Mouse (Mus musculus): ENCODE results near the gene Hoxb3.

Hoxb3 gene

DNA sequence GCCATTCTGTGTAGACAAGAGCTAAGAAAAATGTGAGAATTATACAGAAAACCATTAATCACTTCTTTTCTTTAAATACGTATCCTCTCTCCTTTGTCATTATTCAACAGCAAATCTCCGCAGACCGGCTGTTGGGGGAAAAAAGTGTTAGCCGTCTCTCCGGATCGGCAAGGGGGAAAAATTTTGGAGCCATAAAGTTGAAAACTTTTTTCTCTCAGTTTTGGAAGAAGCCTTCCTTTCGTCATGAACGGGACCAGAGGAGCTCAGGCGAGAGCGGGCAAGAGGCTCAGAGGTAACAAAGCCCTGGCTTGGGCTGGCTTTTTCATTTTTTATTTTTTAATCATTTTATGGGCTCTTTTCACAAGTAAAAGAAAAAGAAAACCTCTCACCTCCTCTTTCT is at the start of gene Hoxb3:
Gene Hoxb3, plus strand, starts transcription at position 173 of the 400 bp plus-strand sequence.
- no peak for DNase-seq

DNA sequence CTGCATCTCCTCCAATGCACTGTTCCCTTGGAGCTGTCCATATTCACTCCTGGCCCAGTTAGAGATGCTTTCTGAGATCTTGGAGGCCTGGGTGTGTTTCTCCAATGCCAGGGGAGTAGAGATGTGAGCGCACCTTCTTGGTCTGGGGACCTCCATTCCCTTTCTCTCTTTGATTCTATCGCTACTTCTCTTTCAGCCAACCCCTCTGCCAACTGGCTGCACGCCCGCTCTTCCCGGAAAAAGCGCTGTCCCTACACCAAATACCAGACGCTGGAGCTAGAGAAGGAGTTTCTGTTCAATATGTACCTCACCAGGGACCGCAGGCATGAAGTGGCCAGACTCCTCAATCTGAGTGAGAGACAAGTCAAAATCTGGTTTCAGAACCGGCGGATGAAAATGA is 48.7 kb upstream of the Hoxb3 start:
- DNase-seq = no peak

DNA sequence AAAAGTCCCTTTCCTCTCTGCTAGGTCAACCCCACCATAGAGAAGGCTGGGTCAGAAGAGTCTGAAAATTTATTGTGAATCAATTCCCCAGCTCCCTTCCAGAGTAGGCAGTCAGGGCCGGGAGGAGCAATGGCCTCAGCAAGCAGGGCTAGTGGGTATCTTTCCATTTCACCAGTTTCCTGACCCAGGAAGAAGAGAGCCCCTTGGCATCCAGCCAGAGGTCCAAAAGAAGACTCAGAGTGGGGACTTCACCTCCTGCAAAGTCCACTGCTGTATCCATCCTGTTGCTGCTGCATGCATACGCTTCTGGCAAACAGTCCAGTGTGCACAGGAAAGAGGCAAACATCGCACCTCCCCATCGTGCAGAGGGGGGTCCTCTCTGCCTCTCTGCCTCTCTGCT is 47.2 kb upstream of the Hoxb3 start:
- no peak for DNase-seq

DNA sequence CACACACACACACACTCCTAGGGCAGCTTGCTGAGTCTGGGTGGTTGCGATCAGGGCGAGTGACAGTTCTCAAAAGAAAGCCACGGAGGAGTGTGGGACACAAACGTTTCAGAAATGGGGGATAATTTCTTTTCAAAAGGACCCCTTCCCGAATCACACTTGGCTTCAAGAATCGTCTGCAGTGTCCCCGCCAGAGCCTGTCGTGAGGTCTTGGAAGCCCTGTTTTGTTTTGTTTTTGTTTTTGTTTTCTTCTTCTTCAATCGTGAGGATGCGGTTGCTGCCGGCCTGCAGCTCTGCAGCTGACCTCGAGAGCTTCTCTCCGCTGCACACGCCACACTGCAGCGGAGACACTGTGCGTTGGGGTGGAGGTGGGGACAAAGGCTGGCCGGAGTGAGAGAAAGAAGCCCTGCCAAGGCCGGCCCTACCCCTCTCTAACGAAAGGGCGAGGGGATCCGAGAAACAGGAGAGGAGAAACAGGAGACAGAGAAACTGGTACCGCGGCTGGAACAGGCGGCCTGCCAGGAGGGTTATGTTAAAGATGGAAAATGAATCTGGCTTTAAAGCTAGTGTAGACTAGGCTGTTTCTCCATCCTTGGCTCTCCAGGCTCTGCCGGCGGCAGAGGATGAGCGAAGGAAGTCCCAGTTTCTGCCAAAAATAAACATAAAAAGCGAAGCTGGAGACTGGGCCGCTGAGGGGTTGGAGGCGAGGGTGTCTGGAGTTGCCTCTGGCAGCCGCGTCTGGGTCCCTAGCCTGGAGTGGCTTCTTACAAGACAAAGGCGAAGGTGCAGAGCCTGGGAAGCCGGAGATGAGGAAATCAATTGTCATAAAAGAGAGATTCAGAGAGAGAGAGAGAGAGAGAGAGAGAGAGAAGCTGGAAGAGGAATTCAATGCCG is 45.7 kb upstream of the Hoxb3 start:
- no peak for DNase-seq

DNA sequence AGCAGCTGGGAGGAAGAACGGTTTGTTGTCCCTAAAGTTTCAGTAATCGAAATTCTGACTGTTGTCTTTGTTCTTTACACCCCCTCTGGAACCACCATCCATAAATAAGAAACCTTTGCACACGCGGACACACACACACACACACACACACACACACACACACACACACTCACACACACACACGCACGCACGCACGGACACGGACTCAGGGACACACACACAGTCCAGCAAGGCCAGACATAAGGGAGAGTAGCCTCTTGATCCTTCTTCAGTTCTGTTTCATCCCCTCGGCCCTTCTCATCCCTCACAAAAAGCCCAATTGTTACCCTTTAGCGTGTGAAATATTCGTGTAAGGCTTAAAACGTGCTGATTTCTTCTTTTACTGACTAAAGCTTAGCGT is 44.8 kb upstream of the Hoxb3 start:
- no peak for DNase-seq

DNA sequence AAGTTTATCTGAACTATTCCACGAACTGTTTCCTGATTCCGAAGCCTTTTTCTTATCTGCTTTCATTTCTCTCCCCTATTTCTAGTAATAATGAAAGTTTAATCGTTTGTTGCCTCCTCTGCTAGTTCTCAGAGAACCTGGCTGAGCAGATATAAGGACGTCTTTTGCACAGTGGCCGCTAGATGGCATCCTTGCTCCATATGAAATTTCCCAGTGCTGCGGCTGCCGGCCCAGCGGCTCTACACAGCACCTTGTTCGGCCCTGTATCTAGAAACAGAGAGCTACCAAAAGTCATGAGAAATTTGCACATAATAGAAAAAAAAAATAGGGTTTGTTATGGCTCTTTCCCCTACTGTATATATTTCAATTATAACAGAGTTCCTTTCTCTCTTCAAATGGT is 44.4 kb upstream of the Hoxb3 start:
- peak; percentile 82 to 88 for DNase-seq

DNA sequence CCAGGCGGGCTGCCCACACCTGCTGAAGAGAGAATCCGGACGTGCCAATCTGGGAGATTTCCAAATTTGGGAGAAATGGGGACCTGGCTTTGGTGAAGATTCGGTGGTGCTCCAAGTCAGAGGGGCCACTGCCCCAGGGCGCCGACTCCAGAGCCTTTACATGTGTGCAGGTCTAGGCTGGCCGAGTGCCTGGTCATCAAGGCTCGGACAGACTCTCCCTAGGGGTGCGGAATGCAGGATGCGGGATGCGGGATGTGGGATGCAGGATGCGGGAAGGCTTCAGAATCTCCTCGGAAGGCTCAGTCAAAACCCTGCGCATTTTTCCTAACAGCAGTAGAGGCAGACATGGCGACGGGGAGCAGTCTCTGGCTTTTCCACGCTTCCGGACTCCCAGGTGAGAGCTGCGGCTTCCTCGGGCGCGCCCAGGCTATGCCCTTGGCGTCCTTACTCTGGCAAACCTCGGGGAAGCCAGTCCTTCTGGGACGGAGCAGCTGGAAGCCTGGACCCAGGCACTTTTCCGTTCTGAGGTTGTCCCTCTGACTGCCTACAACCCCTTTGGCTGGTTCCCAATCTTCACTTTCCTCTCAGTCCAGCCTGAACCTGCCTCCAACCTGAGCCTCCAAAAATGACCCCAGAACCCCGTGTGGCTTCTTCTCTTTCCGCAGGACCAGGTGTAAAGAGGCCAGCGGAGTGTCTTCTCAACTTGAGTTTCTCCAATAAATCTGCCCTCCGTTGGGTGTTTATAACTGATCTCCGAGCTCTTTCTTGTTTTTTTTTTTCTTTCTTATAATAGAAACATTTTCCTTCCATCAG is 43.5 kb upstream of the Hoxb3 start:
- no peak for DNase-seq

DNA sequence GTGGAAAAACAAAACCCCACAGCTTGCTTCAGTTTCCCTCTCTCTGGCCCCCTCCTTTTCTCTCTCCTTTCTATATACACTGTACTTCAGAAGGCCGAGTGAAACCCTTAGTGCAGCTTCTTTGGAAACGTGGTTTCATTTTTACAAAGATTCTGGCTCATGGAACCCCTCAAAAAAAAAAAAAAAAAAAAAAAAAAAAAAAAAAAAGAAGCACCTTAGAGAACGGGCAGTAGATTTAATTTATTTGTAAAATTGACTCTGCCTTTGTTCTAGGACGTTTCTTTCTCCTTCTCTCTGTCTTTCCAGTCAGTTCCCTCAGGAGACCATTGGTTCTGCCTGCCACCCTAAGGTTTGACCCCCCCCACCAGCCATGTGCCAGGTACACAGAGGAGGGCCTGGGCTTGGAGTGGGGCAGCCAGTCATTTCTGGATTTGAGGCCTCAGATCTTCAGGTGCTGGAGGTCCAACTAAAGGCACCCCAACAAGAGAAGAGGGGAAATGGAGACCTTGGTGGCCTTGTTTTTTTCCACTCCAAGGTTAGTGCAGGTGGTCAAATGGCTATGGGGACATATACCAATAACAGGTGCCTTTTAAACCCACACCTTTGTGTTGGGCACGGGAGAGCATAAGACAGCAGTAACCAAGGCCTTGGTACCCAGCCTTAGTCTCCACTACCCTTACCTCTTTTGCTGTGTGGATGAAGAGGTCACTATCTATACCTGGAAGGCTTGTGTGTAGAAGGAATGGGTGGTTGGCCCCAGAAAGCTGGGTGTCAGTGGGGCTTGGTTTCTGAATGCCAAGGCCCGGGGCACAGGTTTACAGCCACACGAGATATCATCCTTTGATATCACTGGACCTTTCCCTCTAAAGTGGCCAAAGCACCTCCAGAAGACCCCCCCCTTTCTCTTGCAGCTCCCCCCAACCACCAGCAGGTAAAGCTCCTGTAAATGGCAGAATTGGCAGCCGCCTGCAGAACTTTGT is 42.4 kb upstream of the Hoxb3 start:
- DNase-seq = no peak

DNA sequence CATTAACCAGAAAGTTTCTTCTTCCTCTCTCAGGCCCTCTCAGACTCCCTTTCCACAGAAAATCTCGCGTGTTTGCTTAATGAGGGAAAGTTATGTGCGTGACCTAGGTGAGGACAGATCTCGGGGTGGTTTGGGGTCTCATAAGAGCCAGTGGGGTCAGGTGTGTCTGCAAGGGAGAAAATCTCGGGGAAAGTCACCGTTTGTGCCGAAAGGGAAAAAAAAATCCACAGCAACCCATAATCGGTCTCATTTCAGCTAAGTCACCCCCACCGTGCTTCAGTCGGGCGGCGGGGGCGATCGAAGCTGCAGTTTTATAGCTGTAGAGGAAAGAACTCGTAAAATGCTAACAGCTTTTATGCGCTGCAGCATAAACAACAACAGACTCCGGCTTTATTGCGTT is 41.7 kb upstream of the Hoxb3 start:
- DNase-seq = no peak

DNA sequence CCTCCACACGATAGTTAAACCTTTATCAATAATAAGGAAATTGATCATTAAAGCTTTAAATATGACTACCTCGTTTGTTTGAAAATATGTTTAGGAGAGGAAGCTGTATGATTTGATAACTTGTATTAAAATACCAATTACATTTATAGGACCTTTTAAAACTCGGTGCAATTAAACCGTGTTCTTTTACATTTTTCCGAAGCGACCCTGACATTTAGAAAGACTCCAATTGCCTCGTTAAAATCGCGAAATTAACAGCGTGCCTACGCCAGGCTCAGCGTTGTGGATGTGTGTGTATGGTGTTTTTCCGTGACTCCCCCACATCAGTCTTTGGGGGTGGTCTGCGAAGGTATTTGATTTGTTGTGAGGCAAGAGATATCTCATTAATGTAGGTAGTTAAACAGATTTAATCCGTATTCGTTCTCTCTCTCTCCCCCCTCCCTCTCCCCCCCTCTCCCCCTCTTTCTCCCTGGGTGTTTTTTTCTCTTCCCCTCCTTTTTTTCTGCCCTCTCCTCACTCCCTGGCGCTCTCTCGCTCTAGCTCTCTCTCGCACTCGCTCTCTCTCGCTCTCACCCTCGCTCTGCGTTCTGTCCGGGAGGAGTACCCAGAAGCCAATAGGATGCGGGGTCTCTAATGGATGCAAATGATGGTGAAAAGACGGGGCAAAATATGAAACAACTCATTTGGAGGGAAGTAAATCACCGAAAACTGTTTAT is 41.1 kb upstream of the Hoxb3 start, which contains the start of gene Hoxb8:
Gene Hoxb8, plus strand, starts transcription at position 51 of the 716 bp plus-strand sequence.
- no peak for DNase-seq

DNA sequence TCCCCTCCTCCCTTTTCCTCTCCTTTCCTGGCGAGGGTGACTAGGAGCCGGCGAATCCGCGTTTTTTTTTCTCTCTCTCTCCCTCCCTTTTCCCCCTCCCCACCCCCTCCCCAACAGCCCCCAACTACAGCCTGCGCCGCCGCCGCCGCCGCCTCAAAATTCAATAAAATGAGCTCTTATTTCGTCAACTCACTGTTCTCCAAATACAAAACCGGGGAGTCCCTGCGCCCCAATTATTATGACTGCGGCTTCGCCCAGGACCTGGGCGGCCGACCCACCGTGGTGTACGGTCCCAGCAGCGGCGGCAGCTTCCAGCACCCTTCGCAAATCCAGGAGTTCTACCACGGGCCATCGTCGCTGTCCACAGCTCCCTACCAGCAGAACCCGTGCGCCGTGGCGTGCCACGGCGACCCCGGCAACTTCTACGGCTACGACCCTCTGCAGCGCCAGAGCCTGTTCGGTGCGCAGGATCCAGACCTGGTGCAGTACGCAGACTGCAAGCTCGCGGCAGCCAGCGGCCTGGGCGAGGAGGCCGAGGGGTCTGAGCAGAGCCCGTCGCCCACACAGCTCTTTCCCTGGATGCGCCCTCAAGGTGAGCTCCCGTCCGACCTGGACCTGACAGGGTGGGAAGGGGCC is 40.2 kb upstream of the Hoxb3 start:
- DNase-seq = no peak

DNA sequence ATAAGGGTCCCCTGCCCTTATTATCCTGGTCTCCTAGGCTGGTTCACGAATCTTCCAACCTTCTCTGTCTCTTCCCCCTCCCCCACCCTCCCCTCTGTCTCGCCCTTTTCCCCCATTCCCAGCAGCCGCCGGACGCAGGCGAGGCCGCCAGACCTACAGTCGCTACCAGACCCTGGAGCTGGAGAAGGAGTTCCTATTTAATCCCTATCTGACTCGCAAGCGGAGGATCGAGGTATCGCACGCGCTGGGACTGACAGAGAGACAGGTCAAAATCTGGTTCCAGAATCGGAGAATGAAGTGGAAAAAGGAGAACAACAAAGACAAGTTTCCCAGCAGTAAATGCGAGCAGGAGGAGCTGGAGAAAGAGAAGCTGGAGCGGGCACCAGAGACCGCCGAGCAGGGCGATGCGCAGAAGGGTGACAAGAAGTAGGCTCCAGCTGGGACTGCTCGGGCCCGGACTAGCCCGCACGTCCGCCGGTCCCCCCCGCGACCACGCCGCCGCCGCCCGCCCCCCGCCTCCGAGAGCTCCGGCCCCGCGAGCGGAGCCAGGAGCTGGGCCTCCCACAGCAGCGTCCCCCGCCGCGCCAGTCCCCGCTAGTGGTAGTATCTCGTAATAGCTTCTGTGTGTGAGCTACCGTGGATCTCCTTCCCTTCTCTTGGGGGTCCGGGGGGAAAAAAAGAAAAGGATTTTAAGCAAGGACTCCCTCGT is 38.9 kb upstream of the Hoxb3 start:
- DNase-seq = no peak

DNA sequence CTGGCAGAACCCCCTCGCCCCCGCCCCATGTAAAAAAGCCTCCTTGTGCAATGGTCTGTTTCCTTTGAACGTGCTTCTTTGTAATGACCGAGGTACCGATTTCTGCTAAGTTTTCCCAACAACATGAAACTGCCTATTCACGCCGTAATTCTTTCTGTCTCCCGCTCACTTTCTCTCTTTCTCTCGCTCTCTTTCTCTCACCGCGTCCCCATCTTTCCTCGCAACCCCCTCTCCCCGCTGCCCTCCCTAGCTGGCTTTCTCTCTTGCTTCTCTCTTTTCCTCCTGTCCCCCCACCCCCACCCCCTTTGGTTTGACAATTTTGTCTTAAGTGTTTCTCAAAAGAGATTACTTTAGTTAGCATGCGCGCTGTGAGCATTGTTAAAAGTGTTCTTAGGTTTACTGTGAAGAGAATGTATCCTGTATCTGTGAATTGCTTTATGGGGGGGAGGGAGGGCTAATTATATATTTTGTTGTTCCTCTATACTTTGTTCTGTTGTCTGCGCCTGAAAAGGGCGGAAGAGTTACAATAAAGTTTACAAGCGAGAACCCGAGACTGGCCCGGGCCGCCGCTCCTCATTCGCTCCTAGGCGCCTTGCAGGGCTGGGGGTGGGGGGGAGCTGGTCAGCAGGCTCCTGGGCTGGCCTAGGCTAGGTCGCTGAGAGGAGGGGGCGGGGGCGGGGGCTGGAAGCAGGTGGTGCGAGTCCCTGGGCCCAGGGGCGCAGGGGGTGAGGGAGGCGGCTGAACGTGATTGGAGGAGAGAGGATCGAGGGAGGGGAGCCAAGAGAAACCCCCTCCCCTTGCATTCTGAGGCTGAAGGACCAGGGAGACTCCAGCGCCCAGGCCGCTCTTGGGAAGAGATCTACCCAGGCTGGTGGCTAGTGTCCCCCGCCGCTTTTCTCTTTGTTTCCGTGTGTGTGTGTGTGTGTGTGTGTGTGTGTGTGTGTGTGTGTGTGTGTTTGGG is 38.1 kb upstream of the Hoxb3 start:
- no peak for DNase-seq

DNA sequence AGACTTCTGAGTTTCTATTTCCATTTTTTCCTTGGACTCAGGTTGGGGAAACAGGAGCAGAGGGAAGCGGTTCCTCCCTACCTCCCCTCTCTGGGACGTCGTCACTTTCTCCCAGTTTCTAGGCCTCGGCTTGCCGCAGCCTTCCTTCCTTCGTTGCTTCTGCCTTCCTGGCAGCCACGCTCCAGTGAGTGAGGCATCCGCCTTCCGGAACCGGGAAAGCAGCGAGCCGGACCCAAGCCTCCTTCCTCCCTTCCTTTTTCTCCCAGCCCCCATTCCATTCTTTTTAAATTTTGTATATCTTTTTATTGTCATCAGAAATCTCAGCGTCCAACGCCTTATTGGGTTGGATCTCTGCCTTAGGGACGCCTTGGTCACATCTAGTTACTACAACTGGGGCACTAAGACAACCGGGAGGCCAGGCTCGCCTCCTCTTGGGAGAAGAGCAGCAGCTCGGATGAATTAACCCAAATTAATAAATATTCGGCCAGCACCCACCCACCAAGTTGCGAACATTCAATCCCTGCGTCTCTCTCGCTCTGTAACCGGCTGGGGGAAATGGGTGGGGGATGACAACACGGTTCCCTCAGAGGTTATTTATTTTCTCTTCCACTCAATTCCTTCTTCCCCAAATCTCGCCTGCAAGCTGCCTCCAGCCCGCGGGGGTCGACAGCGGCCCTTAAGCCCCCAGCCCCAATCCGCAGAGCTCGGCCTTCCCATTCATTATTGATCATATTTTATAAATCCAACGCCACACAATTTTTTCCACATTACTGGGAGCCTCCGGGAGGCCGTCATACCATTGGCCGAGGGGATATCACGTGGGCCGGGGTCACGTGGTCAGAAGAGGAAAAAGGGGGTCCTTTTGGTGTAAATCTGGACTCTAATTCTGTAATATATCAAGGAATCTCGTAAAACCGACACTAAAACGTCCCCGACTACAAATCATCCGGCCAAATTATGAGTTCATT is 37.1 kb upstream of the Hoxb3 start, which contains the start of gene Hoxb7:
Gene Hoxb7, plus strand, starts transcription at position 853 of the 968 bp plus-strand sequence.
- no peak for DNase-seq

DNA sequence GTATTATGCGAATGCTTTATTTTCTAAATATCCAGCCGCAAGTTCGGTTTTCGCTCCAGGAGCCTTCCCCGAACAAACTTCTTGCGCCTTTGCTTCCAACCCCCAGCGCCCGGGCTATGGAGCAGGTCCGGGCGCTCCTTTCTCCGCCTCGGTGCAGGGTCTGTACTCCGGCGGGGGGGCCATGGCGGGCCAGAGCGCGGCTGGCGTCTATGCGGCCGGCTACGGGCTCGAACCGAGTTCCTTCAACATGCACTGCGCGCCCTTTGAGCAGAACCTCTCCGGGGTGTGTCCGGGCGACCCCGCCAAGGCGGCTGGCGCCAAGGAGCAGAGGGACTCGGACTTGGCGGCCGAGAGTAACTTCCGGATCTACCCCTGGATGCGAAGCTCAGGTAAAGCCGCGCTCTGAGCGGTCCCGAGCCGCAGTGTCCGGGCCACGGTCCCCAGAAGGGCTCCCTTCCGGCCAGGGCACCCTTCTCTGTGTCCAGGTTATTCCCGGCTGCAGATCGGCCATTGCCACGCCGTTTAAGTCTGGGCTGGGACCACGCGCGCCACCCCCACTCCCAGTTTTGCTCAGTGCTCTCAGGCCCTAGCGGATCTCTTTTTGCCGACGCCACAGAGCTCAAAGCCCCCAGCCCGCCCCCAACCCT is 36.3 kb upstream of the Hoxb3 start:
- DNase-seq = no peak

DNA sequence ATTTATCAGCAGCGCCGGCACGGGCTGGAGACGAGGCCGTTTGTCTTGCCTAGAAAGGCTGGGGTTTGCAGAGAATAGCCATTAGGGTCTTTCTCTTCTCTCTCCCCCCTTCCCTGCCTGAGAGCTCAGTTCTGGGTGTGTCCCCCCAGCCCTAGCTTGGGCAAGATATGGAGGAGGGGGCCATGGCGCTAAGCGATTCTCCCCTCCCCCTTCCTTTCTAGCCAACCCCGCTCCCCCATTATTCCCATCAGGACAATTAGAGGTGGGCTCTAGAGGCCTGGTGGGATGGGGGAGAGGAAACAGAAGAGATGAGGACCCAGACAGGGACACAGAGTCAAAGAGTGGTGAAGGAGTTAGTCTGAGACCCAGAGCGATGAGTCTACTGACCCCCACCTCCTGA is 35.7 kb upstream of the Hoxb3 start:
- no peak for DNase-seq

DNA sequence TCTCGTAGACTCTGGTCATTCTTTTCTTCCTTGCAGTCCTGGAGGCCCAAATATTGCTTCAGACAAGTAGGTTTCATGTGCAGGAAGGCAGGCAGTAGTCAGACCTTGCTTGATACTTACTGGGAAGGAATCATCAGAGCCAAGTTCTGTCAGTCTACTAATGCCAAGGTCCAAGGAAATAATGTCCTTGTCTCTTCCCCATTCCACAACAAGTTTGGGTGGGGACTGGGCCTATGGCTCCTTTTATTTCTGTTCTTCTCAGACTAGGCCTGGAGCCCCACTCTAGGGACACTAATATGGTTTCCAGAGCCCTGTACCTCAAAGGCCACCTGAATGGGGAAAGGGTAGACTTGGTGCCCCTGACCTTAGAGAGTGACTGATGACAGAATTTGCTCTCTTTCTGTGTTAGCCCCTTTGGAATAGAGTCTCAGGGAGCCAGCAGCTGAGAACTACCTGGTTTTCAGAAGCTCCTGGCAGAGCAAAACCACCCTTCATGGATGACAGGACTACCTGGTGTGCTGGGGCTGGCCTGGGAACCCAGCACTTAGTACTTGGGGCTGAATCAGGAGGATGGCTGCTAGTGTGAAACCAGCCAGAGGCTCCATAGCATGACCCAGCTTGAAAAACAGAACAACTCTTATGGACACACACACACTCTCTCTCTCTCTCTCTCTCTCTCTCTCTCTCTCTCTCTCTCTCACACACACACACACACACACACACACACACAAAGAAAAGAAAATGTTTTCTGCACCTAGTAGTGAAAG is 34.5 kb upstream of the Hoxb3 start:
- DNase-seq = no peak

Measured in cerebellum, postnatal 36 days (tissue).